Mouse (Mus musculus): ENCODE data around the gene Ttc33. TPM values are rescaled to one million over a fixed set of nuclear protein-coding genes. Genes with fewer than 3 reads are reported as not detected.

Ttc33 gene
- polyA plus RNA-seq, 1 experiment from 2014 or later, result 35.4 TPM

DNA sequence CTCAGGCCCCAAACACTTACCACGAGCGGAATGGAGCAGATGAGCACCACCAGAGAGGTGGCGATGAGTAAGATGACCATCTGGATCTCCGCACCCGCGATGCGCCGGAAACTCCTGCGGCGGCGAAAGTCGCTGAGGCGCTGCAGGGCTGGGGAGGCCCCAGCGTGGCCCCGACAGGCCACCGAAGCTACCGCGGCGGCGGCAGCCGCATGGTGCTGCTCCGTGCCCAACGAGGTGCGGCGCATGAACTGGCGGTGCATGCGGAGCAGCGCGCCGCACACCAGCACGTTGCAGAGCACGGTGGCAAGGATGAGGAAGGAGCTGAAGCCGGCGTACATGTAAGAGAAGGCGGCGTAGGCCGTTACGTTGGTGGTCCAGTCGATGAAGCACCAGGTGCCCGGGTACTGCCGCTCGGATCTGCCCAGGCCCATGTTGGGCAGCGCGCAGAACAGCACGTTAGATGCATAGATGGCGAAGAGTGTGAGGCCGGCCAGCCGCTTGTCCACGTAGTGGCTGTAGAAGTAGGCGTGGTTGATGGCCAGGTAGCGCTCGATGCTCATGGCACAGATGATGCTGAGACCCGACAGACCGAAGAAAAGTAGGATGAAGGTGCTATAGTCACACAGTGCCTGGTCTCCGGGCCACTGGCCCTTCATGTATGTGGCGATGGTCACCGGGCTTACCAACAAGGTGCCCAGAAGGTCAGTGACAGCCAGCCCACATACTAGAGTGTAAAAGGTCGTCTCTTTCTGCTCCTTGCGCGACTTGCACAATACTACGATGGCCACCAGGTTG is 57.1 kb downstream of the Ttc33 start:
- H3K36me3 ChIP-seq (ENCODE audit: control insufficient read depth, insufficient read depth, low read length), result no peaks in the 10 kb centered on the region
- no peaks in the 10 kb centered on the region for H3K9me3 ChIP-seq (replicated peaks; ENCODE audit: control insufficient read depth, low read length)
- H3K4me3 ChIP-seq (replicated peaks; ENCODE audit: low read length), result peak overlapping the region; percentile 60
- peak overlapping the region; percentile 71 for H3K9ac ChIP-seq (ENCODE audit: low read length)
- peaks cover 12% of the 10 kb centered on the region for H3K4me1 ChIP-seq (ENCODE audit: control insufficient read depth, insufficient read depth, low read length)
- 3% methylated on average over 61 of the region's 61 CpGs for WGBS
- H3K27me3 ChIP-seq (ENCODE audit: control insufficient read depth, insufficient read depth, low read length), result peaks cover 10% of the 10 kb centered on the region
- H3K4me2 ChIP-seq (ENCODE audit: low read depth, low read length), result peak overlapping the region; percentile 92
- H3K27ac ChIP-seq (ENCODE audit: low read length), result no peak overlapping the region
- no peak for ATAC-seq (ENCODE audit: insufficient read depth, low FRiP score)

DNA sequence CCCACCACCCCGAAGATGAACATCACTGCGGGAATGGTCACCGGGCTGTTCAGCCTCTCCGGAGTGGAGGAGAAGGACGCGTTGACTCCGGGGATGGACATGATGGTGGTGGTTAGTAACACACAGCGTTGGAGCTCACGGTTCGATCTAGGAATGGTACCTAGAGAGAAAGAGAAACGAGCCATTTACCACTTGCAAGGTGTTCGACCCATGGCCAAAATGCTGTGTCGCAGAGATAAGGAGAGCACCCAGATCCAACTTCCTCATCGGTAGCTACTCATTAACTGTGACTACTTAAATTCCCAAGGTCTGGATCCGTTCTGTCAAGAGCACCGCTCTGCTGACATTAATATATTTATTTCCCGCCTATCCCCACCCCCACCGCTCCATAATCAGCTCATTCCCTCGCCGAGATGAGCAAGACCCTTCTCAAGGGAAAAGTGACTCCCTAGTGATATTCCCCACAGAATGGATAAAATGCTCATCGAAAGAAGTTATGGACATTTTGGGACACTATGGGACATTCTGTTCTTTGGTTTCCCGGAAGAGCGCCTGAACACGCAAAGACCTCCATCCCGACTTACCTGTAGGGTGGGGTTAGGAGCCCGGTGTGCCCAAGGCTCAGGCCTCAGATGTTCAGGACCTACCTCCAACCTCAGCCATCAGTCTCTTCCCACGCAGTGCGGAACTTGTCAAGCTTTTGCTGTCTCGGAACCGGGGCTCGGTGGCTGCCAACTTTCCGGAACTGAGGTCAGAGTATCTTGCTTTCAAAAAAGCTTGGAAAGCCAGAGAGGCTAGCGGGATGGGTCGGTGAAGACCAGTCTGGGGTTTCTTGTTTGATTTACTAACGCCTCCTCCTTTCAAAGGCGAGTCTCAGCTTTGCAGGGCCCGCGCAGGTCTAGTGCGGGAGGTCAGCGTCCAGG is 58.0 kb downstream of the Ttc33 start:
- 6% methylated on average over 40 of the region's 40 CpGs for WGBS
- no peak for ATAC-seq (ENCODE audit: insufficient read depth, low FRiP score)
- Histone ChIP-seq H3K4me3 (replicated peaks; ENCODE audit: low read length) (peak overlapping the region; percentile 60), H3K4me1 (ENCODE audit: control insufficient read depth, insufficient read depth, low read length) (peaks cover 12% of the 10 kb centered on the region), H3K9ac (ENCODE audit: low read length) (peak overlapping the region; percentile 71), H3K27ac (ENCODE audit: low read length) (no peak overlapping the region), H3K9me3 (replicated peaks; ENCODE audit: control insufficient read depth, low read length) (no peaks in the 10 kb centered on the region), H3K27me3 (ENCODE audit: control insufficient read depth, insufficient read depth, low read length) (peaks cover 10% of the 10 kb centered on the region), H3K4me2 (ENCODE audit: low read depth, low read length) (peak overlapping the region; percentile 92), H3K36me3 (ENCODE audit: control insufficient read depth, insufficient read depth, low read length) (no peaks in the 10 kb centered on the region)

DNA sequence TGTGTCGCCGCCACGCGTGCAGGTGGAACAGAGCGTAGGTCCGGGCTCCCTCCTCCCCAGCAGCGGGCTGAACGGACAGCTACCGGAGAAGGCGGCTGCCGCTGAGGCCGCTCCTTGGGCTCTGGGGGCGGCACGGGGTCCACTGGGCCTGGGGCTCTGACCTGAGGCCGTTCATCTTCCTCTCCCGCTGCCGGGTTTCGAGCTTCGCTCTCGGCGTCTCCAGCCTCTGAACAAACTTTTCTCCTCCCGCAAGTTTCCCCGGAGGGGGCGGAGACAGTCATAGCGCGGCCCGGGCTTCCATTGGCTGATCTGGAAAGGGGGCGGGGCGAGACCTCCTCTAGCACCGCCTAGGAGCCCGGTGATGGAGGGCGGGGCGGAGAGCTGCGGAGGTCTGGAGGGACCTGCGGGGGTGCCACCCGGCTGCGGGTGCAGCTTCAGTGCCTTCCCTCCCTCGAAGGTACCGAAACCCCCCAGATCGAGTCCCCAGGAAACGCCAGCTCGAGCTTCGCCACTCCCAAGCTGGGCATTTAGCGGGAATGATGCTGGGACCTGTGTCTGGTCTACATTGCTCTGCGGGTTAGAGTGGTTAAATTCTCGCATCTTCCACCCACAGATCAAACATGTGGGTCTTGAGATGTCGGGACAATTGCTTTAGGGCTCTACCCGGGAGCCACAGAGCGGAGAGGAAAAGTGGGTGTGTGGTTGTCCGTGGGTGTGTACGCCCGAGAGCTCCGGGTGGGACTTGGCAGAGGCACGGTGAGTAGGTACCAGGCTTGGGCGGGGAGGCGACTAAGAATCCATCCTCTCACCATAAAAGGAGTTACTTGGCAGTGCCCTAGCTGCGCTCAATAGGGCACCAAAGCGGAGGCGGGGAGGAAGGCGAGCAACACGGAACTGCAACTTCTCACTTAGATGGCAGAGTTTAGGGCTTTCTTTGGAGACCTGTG is 58.9 kb downstream of the Ttc33 start, which contains the start of gene Ptger4:
Gene Ptger4, minus strand, starts transcription at position 229 of the 947 bp plus-strand sequence.
- under 1% methylated on average over 61 of the region's 61 CpGs for WGBS

DNA sequence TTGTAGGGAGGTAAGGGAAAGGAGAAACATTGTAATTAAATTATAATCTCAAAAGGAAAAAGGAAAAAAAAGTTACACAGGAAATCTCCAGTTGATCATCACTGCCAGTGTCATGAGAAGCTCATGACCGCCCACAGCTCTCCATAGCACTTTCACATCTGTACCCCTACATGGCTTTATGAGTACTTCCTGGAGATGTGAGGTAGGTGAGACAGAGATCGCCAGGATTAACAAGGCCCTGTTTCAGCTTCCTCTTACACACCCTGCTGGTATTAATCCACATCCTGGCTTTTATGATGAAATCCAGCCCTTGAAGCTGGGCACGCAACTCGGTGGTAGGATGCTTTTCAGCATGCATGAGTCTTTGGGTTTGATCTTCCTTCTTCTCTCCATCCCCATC is 64.9 kb downstream of the Ttc33 start:
- Histone ChIP-seq H3K4me1 (ENCODE audit: control insufficient read depth, insufficient read depth, low read length) (no peaks in the 10 kb centered on the region), H3K27me3 (ENCODE audit: control insufficient read depth, insufficient read depth, low read length) (no peaks in the 10 kb centered on the region), H3K9ac (ENCODE audit: low read length) (no peak overlapping the region), H3K27ac (ENCODE audit: low read length) (no peak overlapping the region), H3K4me3 (replicated peaks; ENCODE audit: low read length) (no peak overlapping the region), H3K4me2 (ENCODE audit: low read depth, low read length) (no peak overlapping the region), H3K36me3 (ENCODE audit: control insufficient read depth, insufficient read depth, low read length) (no peaks in the 10 kb centered on the region), H3K9me3 (replicated peaks; ENCODE audit: control insufficient read depth, low read length) (no peaks in the 10 kb centered on the region)
- WGBS, result 78% methylated on average over 4 of the region's 4 CpGs
- no peak for ATAC-seq (ENCODE audit: insufficient read depth, low FRiP score)

More for the DNA sequence above, 58.9 kb downstream of the Ttc33 start, which contains the start of gene Ptger4:
- peak; percentile 96 for ATAC-seq (ENCODE audit: insufficient read depth, low FRiP score)
- no peaks in the 10 kb centered on the region for H3K36me3 ChIP-seq (ENCODE audit: control insufficient read depth, insufficient read depth, low read length)
- peaks cover 12% of the 10 kb centered on the region for H3K4me1 ChIP-seq (ENCODE audit: control insufficient read depth, insufficient read depth, low read length)
- H3K4me2 ChIP-seq (ENCODE audit: low read depth, low read length), result peak within 1 kb of the TSS; percentile 92
- peaks cover 10% of the 10 kb centered on the region for H3K27me3 ChIP-seq (ENCODE audit: control insufficient read depth, insufficient read depth, low read length)
- peak within 1 kb of the TSS; percentile 60 for H3K4me3 ChIP-seq (replicated peaks; ENCODE audit: low read length)
- H3K9ac ChIP-seq (ENCODE audit: low read length), result peak within 1 kb of the TSS; percentile 67
- H3K9me3 ChIP-seq (replicated peaks; ENCODE audit: control insufficient read depth, low read length), result no peaks in the 10 kb centered on the region
- H3K27ac ChIP-seq (ENCODE audit: low read length), result no peak within 1 kb of the TSS; the same call in 1 of the 2 replicates

DNA sequence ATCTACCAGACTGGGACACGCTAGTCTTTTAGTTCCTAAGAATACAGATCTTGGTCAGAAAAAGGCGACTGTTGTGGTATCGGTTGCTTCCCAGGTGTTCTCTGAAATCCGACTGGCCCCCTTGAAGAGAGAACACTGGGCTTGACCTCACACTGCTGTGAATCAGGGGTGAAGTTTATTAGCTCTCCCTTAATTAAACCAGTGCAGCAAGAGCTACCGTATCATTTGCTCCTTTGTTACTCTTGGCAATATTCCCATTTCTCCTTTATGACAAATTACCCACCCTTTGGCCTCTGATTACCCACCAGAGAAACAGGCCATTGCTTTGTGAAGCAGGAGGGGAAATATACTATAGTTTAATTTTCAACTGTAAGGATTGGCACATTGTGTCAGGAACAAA is 74.9 kb downstream of the Ttc33 start:
- no peak for ATAC-seq (ENCODE audit: insufficient read depth, low FRiP score)
- Histone ChIP-seq H3K9ac (ENCODE audit: low read length) (no peak overlapping the region), H3K4me1 (ENCODE audit: control insufficient read depth, insufficient read depth, low read length) (no peaks in the 10 kb centered on the region; the same call in 1 of the 2 replicates), H3K9me3 (replicated peaks; ENCODE audit: control insufficient read depth, low read length) (no peaks in the 10 kb centered on the region), H3K4me2 (ENCODE audit: low read depth, low read length) (no peak overlapping the region), H3K27ac (ENCODE audit: low read length) (no peak overlapping the region), H3K36me3 (ENCODE audit: control insufficient read depth, insufficient read depth, low read length) (no peaks in the 10 kb centered on the region), H3K27me3 (ENCODE audit: control insufficient read depth, insufficient read depth, low read length) (no peaks in the 10 kb centered on the region), H3K4me3 (replicated peaks; ENCODE audit: low read length) (no peak overlapping the region)
- WGBS, result 59% methylated on average over 5 of the region's 5 CpGs

DNA sequence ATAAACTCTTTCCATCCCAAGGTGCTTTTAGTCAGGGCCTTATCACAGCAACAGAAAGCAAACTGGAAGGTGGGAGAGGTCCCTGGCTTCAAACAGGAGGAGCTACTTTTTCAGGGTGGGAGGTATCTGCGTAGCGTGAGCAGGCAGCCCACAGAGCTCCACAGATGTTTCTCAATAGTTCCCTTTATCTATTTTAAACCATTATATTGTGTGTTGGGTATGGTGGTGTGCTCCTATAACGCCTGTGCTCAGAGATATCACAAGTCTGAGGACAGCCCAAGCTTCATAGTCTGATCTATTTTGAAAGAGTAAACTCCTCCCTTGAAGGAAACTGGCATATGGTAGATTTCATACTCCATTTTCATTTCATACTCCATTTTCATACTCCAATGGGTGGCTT is 75.7 kb downstream of the Ttc33 start:
- Histone ChIP-seq H3K9me3 (replicated peaks; ENCODE audit: control insufficient read depth, low read length) (no peaks in the 10 kb centered on the region), H3K4me3 (replicated peaks; ENCODE audit: low read length) (no peak overlapping the region), H3K27ac (ENCODE audit: low read length) (no peak overlapping the region), H3K4me1 (ENCODE audit: control insufficient read depth, insufficient read depth, low read length) (no peaks in the 10 kb centered on the region; the same call in 1 of the 2 replicates), H3K4me2 (ENCODE audit: low read depth, low read length) (no peak overlapping the region), H3K36me3 (ENCODE audit: control insufficient read depth, insufficient read depth, low read length) (no peaks in the 10 kb centered on the region), H3K27me3 (ENCODE audit: control insufficient read depth, insufficient read depth, low read length) (no peaks in the 10 kb centered on the region), H3K9ac (ENCODE audit: low read length) (no peak overlapping the region)
- no peak for ATAC-seq (ENCODE audit: insufficient read depth, low FRiP score)
- WGBS, result 80% methylated on average over 3 of the region's 3 CpGs

DNA sequence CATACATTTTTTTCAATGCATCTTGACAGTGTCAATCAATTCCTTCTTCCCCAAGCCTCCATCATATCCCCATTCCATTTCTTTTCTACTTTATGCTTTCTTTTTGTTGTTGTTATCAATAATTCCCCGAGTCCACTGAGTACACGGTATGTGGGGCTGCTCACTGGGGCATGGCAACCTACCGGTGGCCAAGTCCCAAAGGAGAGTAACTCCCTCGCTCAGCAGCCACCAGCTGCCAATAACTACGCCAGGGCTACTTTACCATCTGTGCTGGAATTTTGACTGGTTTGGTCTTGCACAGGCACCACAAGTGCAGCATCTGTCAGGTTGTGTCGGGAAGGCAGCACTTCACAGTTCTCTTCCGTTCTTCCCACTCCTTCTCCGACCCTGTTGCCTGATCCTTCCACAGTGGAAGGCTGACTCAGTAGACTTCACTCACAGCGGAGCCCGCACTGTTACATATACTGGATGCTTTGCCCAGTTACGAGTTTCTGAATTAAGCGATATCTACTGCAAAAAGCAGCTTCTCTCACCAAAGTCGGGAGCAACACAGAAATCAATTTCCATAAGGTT is 76.9 kb downstream of the Ttc33 start:
- 83% methylated on average over 13 of the region's 13 CpGs for WGBS
- H3K27me3 ChIP-seq (ENCODE audit: control insufficient read depth, insufficient read depth, low read length), result no peaks in the 10 kb centered on the region
- no peaks in the 10 kb centered on the region for H3K9me3 ChIP-seq (replicated peaks; ENCODE audit: control insufficient read depth, low read length)
- ATAC-seq (ENCODE audit: insufficient read depth, low FRiP score), result no peak
- no peaks in the 10 kb centered on the region for H3K36me3 ChIP-seq (ENCODE audit: control insufficient read depth, insufficient read depth, low read length)
- H3K27ac ChIP-seq (ENCODE audit: low read length), result no peak overlapping the region
- H3K4me3 ChIP-seq (replicated peaks; ENCODE audit: low read length), result no peak overlapping the region
- H3K9ac ChIP-seq (ENCODE audit: low read length), result no peak overlapping the region
- H3K4me1 ChIP-seq (ENCODE audit: control insufficient read depth, insufficient read depth, low read length), result no peaks in the 10 kb centered on the region; the same call in 1 of the 2 replicates
- H3K4me2 ChIP-seq (ENCODE audit: low read depth, low read length), result no peak overlapping the region

DNA sequence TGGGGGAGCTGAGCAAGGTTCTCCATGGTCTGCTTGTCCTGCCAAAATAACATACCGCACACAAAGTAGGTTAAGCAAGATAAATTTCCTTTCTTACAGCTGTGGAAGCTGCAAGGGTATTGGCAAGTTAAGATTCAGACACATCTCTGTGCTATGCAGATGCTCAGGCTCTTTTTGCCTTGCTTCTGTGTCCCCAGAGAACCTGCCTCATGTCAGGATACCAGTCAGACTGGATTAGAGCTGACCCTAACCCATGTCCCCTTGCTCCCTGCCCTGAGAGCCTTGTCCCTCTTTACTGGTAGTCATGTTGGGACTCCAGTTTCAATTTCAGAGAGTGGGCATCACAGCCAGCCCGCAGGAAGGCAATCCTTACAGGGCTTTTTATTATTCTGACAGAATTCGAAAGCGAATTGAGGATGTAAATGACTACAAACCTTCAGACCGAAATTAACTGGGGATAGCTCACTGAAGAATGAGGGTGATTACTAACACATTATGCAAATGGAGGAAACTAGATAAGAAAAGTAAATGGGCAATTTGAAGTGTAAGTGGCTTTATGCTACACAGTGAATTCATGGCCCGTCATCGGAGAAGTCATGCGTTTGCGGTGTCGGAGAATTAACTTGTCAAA is 77.7 kb downstream of the Ttc33 start:
- Histone ChIP-seq H3K9me3 (replicated peaks; ENCODE audit: control insufficient read depth, low read length) (no peaks in the 10 kb centered on the region), H3K4me3 (replicated peaks; ENCODE audit: low read length) (no peak overlapping the region), H3K36me3 (ENCODE audit: control insufficient read depth, insufficient read depth, low read length) (no peaks in the 10 kb centered on the region), H3K9ac (ENCODE audit: low read length) (no peak overlapping the region), H3K27me3 (ENCODE audit: control insufficient read depth, insufficient read depth, low read length) (no peaks in the 10 kb centered on the region), H3K4me1 (ENCODE audit: control insufficient read depth, insufficient read depth, low read length) (no peaks in the 10 kb centered on the region; the same call in 1 of the 2 replicates), H3K4me2 (ENCODE audit: low read depth, low read length) (no peak overlapping the region), H3K27ac (ENCODE audit: low read length) (no peak overlapping the region)
- 69% methylated on average over 10 of the region's 10 CpGs for WGBS
- ATAC-seq (ENCODE audit: insufficient read depth, low FRiP score), result no peak

Data from stomach, embryonic 16.5 days (tissue).